Mouse (Mus musculus) hematopoietic stem cell, adult 5-6 weeks (primary cell): ENCODE data around the gene Klb. TPM values are rescaled to one million over a fixed set of nuclear protein-coding genes. Genes with fewer than 3 reads are reported as not detected.
A peak's percentile ranks its signal among the peaks of the same experiment; 100 is the strongest.

Experiments
- ATAC-seq, 2 experiments: fragments of 125-278 bp in 1 of 2; replicated peaks in 1 of 2; 2 replicates each; pipeline ENCODE4 v1.8.0; 2016 to 2017; ENCODE audit warnings: inconsistent platforms in 2 of 2, mild to moderate bottlenecking in 2 of 2, moderate number of reproducible peaks in 2 of 2, low read depth in 1 of 2, moderate TSS enrichment in 1 of 2; ENCODE audit not compliant: low FRiP score in 2 of 2, poor library complexity in 2 of 2, severe bottlenecking in 2 of 2, insufficient read depth in 1 of 2, low TSS enrichment in 1 of 2
- total RNA-seq: library from RNA; stranded (forward); fragments of 172-1452, 232-1000 nt; gene quantifications from 2 replicates; pipeline ENCODE4 v1.2.3, GENCODE M21; 2017

The Klb gene
- total RNA-seq, 1 experiment from 2014 or later, result not detected

GRCm38 (mm10) chr5:65354985-65355384 lies 6.9 kb downstream of the Klb start:
- ATAC-seq, result no peak

DNA sequence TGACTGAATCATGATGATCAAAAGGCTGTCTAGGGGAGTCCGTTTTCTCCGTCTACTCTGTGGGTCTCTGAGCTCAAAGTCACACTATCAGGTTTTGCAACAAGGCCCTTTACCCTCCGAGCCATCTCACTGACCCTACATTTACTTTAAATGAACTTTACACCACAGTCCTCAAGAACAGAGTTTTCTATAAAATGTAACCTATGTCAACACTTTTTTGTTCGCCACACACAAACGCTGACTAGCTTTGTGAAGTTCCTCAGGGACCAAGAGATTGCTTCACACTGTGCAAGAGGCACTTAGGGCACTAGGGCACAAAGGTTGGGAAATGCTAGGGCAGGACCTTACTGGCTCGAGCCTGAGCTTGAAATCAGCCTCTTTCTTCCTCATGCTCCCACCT lies 8.7 kb downstream of the Klb start:
- peak in 1 of 2 experiments; percentile 62; a peak in 1 of 4 replicates for ATAC-seq

DNA sequence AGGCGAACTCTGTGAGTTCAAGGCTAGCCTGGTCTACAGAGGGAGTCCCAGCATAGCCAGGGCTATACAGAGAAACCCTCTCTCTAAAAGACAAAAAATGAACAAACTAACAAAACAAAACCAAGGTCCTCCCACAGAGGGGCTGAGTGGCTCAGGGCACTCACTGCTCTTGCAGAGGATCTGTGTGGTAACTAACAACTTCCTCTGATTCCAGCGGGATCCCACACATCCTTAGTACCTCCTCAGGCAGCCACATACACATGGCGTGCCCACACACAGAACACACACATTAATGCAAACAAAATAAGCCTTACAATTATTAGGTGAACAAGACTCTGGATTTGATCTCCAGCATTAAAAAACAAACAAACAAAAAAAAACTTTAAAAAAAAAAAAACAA lies 9.7 kb downstream of the Klb start:
- ATAC-seq, result no peak; a peak in 1 of 4 replicates

- no peak for ATAC-seq
These were observed 19.7 kb downstream of the Klb start for GRCm38 (mm10) chr5:65367837-65368236.

GRCm38 (mm10) chr5:65371551-65371950 lies 23.4 kb downstream of the Klb start:
- ATAC-seq, result no peak

DNA sequence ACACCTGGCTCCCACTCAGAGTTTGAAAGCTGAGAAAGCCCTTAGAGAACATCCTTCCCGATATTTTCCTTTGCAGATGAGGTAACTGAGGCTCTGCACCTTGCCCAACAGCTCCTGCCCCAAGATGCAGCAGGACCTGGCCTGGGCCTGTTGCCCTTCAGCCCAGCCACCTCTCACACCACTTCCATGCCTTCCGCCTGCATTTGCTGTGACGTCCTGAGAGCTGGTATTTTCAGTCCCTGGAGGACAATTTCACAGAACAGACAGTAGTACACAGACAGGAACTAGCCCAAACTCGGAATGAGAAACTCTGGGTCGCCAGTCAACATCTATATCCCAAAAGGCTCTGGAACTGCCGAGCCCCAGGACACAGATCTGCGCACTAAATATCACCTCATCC lies 26.6 kb downstream of the Klb start:
- no peak for ATAC-seq

GRCm38 (mm10) chr5:65385704-65386103 lies 37.6 kb downstream of the Klb start:
- no peak for ATAC-seq

DNA sequence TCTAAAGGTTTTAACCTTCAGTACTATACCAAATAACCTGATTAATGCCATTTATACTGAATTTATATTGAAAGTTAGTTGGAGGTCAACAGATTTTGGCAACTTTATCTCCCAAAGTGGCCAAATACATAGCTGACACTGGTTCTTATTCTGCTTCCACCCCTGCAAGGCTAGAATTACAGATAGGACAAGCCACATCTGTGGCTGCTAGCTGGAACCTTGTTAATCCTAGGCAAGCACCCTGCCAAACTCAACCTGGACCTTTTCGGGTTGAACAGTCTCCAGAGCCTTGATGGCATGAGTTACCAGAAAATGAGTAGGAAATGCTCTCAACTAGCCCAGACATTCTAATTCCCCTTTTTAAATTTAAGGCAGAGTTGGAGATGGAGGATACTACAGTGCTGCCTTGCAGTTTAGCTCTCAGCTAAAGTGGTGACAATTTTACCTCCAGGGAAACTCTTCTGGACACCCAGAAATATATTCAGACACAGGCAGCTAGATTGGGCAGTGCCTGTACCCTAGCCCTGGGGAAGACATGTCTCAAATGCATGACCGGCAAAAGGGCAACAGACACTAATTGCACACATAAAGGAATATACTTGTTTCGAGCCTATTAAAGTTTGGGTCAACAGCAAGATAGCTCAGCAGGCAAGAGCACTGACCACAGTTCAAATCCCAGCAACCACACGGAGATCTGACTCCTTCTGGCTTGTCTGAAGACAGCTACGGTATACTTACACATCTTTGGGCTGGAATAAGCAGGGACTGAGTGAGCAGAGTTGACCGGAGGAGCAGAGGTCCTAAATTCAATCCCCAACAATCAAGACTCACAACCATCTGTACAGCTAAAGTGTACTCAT lies 39.1 kb downstream of the Klb start:
- ATAC-seq, result no peak

DNA sequence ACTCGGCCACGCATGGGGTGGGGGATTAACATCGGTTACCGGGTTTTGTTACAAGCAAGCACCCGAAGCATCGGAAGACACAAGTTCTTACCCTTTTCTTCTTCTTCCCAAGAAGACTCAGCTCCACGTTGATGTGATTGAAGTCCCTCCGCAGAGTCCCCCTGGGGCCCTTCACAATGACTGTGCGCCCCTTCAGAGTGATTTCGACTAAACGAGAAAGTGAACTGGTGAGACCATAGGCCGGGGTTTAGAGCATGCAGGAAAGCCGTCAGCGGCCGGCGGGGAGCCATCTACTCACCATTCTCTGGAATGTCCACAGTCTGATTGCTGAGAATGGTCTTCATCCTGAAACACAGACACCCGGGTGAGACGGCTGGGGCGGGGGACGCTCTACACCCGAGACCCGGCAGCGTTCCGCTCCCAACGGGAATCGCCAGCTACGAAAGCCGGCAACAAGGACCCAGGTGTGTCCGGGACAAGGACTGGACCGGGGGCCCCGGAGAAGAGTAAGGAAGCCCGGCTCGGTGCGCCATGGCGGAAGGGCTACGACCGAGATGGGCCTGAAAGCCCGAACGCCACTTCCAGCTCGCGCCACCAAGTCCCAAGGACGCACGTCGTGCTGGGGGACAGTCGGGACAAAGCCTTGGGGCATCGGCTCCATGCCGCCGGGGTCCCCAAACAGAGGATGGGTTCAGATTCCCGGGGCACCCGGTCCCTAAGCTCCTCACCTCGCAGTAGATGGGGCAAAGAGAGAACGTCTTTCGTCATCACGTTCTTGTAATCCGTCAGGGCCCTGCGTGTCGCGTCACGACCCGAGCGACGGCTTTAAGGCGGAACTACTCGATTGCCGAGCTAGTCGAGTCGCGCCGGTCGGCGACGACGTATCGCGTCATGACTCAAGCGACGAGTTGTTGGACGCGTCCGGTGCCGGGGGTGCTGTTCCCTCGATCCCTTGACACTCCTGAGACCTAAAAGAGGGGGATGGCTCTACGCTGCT lies 42.8 kb downstream of the Klb start, which contains the start of the genes Rpl9 and Lias:
Gene Rpl9 (minus strand): TSS at position 797 of the 997 bp plus-strand sequence.
Gene Lias (plus strand): TSS at position 850 of the 997 bp plus-strand sequence.
- ATAC-seq, result peak; percentile 94 to 95

GRCm38 (mm10) chr5:65391753-65392152 lies 43.6 kb downstream of the Klb start:
- peak in 1 of 2 experiments; percentile 26; a peak in 1 of 4 replicates for ATAC-seq

DNA sequence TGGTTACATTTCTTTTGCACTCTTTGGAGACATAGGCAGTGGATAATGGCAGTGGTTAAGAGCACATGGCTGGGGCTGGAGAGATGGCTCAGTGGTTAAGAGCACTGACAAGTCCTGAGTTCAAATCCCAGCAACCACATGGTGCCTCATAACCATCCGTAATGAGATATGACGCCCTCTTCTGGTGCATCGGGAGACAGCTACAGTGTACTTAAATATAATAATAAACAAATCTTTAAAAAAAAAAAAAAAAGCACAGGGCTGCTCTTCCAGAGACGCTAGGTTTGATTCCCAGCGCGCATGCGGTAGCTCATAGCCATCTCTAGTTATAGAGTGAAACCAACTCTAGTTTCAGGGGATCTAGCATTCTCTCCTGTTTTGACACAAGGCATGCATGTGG lies 46.3 kb downstream of the Klb start:
- ATAC-seq, result no peak

DNA sequence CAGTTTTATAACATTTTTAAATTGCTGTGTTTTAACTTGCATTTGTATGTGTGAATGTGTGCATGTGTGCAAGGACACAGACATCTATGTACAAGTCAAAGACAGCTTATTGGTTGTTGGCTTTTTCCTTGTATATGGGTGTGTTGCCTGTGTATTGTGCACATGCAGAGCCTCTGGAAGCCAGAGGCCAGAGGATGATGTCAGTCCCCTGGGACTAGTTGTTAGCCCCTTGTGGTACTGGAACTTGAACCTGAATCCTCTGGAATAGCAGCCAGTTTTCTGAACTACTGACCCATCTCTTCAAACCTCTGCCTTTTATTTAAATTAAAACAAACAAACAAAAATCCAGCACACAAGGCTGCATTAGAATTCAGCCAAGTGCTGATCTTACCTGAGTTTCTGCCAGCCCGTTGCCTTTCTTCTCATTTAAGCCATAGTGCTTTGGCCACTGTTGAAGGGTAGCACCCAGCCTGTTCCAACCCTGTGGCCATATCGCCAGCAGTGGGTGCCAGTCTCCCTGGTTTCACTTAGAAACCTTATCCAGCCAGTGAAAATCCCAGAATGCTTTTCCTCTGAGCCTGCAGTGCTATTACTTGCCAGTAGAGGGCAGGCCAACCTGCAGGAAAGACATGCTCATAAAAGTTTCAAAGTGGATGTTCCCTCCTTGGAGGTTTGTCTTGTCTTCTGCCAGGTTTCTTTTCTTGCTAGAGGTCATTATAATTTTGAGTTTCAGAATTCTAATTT lies 53.3 kb downstream of the Klb start:
- ATAC-seq, result peak; percentile 73 to 93

- ATAC-seq, result no peak
These were observed 59.9 kb downstream of the Klb start for GRCm38 (mm10) chr5:65407989-65408388.

DNA sequence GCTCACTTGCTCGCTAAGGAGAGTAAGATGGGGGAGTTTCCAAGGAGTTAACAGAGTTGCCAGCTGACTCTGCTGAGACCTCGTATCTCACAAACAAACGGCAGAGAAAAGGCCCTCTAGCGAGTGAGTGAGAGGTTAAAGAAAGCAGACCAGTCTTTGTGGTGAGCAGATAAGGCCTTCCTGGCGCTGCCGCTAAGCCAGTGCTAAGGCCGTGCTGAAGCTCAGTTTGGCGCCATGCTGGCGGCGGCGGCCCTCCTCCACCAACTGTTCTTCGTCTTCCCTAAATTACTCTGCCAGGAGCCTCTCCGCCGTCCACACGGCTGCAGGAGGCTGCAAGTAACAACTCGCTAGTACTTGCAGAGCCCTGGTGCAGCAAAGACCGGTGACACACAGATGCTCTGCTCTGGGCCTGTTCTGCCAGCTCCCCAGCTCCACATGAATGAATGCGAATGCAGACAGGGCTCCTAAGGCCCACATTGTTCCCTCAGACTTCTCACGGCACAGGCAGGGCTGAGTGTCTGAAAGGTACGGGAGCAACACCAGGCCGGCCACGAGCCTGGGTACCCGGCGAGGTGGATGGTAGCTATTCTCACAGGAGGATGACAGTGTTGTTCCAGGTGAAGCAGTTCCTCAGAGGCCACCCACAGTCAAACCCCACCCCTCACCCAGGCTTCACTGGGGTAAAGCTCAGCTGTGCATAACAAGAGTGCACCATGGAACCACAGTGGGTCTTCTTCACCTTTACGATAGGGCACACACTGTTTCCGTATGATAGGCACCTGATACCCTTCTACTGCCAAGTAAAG lies 67.7 kb downstream of the Klb start:
- ATAC-seq, result peak in 1 of 2 experiments; percentile 36; a peak in 1 of 4 replicates

DNA sequence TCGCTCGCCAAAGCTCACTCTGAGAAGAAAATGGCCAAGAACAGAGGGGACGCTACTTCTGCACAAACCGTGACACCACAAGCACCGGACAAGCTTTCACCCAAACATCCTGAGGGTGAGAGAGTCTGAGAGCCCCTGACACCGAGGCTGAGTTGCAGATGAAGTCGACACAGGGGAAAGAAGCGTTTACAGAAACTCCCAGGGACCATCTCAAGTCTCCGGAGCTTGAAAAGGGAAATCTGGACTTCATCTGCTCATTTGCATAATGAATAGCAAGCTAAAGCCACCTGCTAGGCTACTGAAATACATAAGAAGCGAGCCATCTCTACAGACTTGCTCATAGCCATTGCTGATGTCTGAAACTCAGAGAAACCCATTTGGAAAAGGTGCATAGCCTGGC lies 71.0 kb downstream of the Klb start:
- no peak for ATAC-seq

DNA sequence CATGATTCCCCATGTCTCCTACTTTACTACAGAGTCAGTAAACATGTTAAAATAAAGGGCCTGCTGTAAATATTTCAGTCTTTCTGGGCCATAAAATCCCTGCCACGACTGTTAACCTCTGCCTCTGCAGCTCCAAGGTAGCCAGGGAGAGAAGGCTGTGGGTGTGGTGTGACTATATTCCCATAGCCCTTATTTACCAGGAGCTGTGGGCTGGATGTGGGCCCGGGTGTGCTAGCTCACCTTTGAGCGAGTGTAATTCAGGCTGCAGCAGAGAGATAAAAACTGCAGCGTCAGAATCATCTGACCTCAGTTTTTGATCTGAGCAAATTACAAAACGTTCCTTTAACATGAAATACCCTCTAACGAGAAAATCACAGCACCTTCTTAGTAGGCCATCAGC lies 72.7 kb downstream of the Klb start:
- ATAC-seq, result no peak
